Mouse (Mus musculus): ENCODE measurements around the gene Fyb2. TPM values are rescaled to one million over a fixed set of nuclear protein-coding genes. Genes with fewer than 3 reads are reported as not detected.

Gene Fyb2
- total and polyA plus RNA-seq, 2 experiments from 2014 or later = 0.05 to 0.21 TPM

GRCm38 (mm10) chr4:104988102-104988501, 74.8 kb downstream of the Fyb2 start:
- Histone ChIP-seq H3K9me3 (ENCODE audit: low read length) (no peaks in the 10 kb centered on the region), H3K9ac (replicated peaks; ENCODE audit: low read length) (no peak overlapping the region), H3K4me3 (ENCODE audit: low read length) (no peak overlapping the region), H3K4me1 (ENCODE audit: insufficient read depth, low read length) (no peaks in the 10 kb centered on the region), H3K27me3 (ENCODE audit: insufficient read depth, low read length) (no peaks in the 10 kb centered on the region), H3K4me2 (ENCODE audit: low read depth, low read length) (no peak overlapping the region), H3K36me3 (ENCODE audit: insufficient read depth, low read length) (no peaks in the 10 kb centered on the region), H3K27ac (no peak overlapping the region)
- WGBS = 87% methylated on average over 5 of the region's 5 CpGs
- ATAC-seq (no peak), DNase-seq (ENCODE audit: low spot score) (no peak)
- no peak for TF ChIP-seq CTCF (IDR thresholded peaks at IDR 0.05; ENCODE audit: low read depth)

GRCm38 (mm10) chr4:104988709-104989108, 75.5 kb downstream of the Fyb2 start:
- Histone ChIP-seq H3K4me3 (ENCODE audit: low read length) (no peak overlapping the region), H3K27ac (no peak overlapping the region), H3K27me3 (ENCODE audit: insufficient read depth, low read length) (no peaks in the 10 kb centered on the region), H3K4me1 (ENCODE audit: insufficient read depth, low read length) (no peaks in the 10 kb centered on the region), H3K4me2 (ENCODE audit: low read depth, low read length) (no peak overlapping the region), H3K36me3 (ENCODE audit: insufficient read depth, low read length) (no peaks in the 10 kb centered on the region), H3K9me3 (ENCODE audit: low read length) (no peaks in the 10 kb centered on the region), H3K9ac (replicated peaks; ENCODE audit: low read length) (no peak overlapping the region)
- WGBS = 83% methylated on average over 7 of the region's 7 CpGs
- no peak for TF ChIP-seq CTCF (IDR thresholded peaks at IDR 0.05; ENCODE audit: low read depth)
- DNase-seq (ENCODE audit: low spot score) (no peak), ATAC-seq (no peak)

- no peak overlapping the region for H3K4me3 ChIP-seq (ENCODE audit: low read length)
- H3K4me1 ChIP-seq (ENCODE audit: insufficient read depth, low read length) = no peaks in the 10 kb centered on the region
- H3K9me3 ChIP-seq (ENCODE audit: low read length) = no peaks in the 10 kb centered on the region
- H3K36me3 ChIP-seq (ENCODE audit: insufficient read depth, low read length) = no peaks in the 10 kb centered on the region
- ATAC-seq = no peak
- no peak overlapping the region for H3K9ac ChIP-seq (replicated peaks; ENCODE audit: low read length)
- no peak for DNase-seq (ENCODE audit: low spot score)
- H3K4me2 ChIP-seq (ENCODE audit: low read depth, low read length) = no peak overlapping the region
- no peak overlapping the region for H3K27ac ChIP-seq
- no peaks in the 10 kb centered on the region for H3K27me3 ChIP-seq (ENCODE audit: insufficient read depth, low read length)
- no peak for TF ChIP-seq CTCF (IDR thresholded peaks at IDR 0.05; ENCODE audit: low read depth)
- WGBS = 75% methylated on average over 6 of the region's 6 CpGs
Measured at GRCm38 (mm10) chr4:104990016-104990415, 76.8 kb downstream of the Fyb2 start.

GRCm38 (mm10) chr4:104990686-104991085, 77.4 kb downstream of the Fyb2 start:
- TF ChIP-seq CTCF (IDR thresholded peaks at IDR 0.05; ENCODE audit: low read depth) = no peak
- Histone ChIP-seq H3K9me3 (ENCODE audit: low read length) (no peaks in the 10 kb centered on the region), H3K36me3 (ENCODE audit: insufficient read depth, low read length) (no peaks in the 10 kb centered on the region), H3K4me2 (ENCODE audit: low read depth, low read length) (no peak overlapping the region), H3K27ac (no peak overlapping the region), H3K9ac (replicated peaks; ENCODE audit: low read length) (no peak overlapping the region), H3K27me3 (ENCODE audit: insufficient read depth, low read length) (no peaks in the 10 kb centered on the region), H3K4me3 (ENCODE audit: low read length) (no peak overlapping the region), H3K4me1 (ENCODE audit: insufficient read depth, low read length) (no peaks in the 10 kb centered on the region)
- no peak for ATAC-seq
- WGBS = 77% methylated on average over 3 of the region's 3 CpGs
- no peak for DNase-seq (ENCODE audit: low spot score)

- TF ChIP-seq CTCF (IDR thresholded peaks at IDR 0.05; ENCODE audit: low read depth) = no peak
- Histone ChIP-seq H3K4me3 (ENCODE audit: low read length) (no peak overlapping the region), H3K36me3 (ENCODE audit: insufficient read depth, low read length) (no peaks in the 10 kb centered on the region), H3K9me3 (ENCODE audit: low read length) (no peaks in the 10 kb centered on the region), H3K27me3 (ENCODE audit: insufficient read depth, low read length) (no peaks in the 10 kb centered on the region), H3K27ac (no peak overlapping the region), H3K4me2 (ENCODE audit: low read depth, low read length) (no peak overlapping the region), H3K4me1 (ENCODE audit: insufficient read depth, low read length) (no peaks in the 10 kb centered on the region), H3K9ac (replicated peaks; ENCODE audit: low read length) (no peak overlapping the region)
- WGBS = 85% methylated on average over 3 of the region's 3 CpGs
- no peak for ATAC-seq
- DNase-seq (ENCODE audit: low spot score) = no peak
Measured at GRCm38 (mm10) chr4:104992271-104992670, 79.0 kb downstream of the Fyb2 start.

- H3K27ac ChIP-seq = no peak overlapping the region
- 90% methylated on average over 10 of the region's 10 CpGs for WGBS
- no peaks in the 10 kb centered on the region for H3K27me3 ChIP-seq (ENCODE audit: insufficient read depth, low read length)
- no peaks in the 10 kb centered on the region for H3K4me1 ChIP-seq (ENCODE audit: insufficient read depth, low read length)
- TF ChIP-seq CTCF (IDR thresholded peaks at IDR 0.05; ENCODE audit: low read depth) = no peak
- H3K9ac ChIP-seq (replicated peaks; ENCODE audit: low read length) = no peak overlapping the region
- no peaks in the 10 kb centered on the region for H3K9me3 ChIP-seq (ENCODE audit: low read length)
- no peak overlapping the region for H3K4me2 ChIP-seq (ENCODE audit: low read depth, low read length)
- DNase-seq (ENCODE audit: low spot score) (no peak), ATAC-seq (no peak)
- no peaks in the 10 kb centered on the region for H3K36me3 ChIP-seq (ENCODE audit: insufficient read depth, low read length)
- no peak overlapping the region for H3K4me3 ChIP-seq (ENCODE audit: low read length)
Measured at GRCm38 (mm10) chr4:104993140-104993874, 80.1 kb downstream of the Fyb2 start.

- 76% methylated on average over 5 of the region's 5 CpGs for WGBS
- no peak for TF ChIP-seq CTCF (IDR thresholded peaks at IDR 0.05; ENCODE audit: low read depth)
- H3K27me3 ChIP-seq (ENCODE audit: insufficient read depth, low read length) = no peaks in the 10 kb centered on the region
Measured at GRCm38 (mm10) chr4:104999702-105000101, 86.4 kb downstream of the Fyb2 start.

More at GRCm38 (mm10) chr4:104999702-105000101, 86.4 kb downstream of the Fyb2 start:
- DNase-seq (ENCODE audit: low spot score) = no peak
- Histone ChIP-seq H3K27ac (no peak overlapping the region), H3K36me3 (ENCODE audit: insufficient read depth, low read length) (no peaks in the 10 kb centered on the region), H3K4me1 (ENCODE audit: insufficient read depth, low read length) (no peaks in the 10 kb centered on the region), H3K9ac (replicated peaks; ENCODE audit: low read length) (no peak overlapping the region), H3K9me3 (ENCODE audit: low read length) (no peaks in the 10 kb centered on the region), H3K4me3 (ENCODE audit: low read length) (no peak overlapping the region), H3K4me2 (ENCODE audit: low read depth, low read length) (no peak overlapping the region)
- no peak for ATAC-seq
